Mouse (Mus musculus): ENCODE measurements around the gene Krtap31-2. TPM values are rescaled to one million over a fixed set of nuclear protein-coding genes. Genes with fewer than 3 reads are reported as not detected.

Gene Krtap31-2
- total and polyA plus RNA-seq, 2 experiments from 2014 or later: not detected

DNA sequence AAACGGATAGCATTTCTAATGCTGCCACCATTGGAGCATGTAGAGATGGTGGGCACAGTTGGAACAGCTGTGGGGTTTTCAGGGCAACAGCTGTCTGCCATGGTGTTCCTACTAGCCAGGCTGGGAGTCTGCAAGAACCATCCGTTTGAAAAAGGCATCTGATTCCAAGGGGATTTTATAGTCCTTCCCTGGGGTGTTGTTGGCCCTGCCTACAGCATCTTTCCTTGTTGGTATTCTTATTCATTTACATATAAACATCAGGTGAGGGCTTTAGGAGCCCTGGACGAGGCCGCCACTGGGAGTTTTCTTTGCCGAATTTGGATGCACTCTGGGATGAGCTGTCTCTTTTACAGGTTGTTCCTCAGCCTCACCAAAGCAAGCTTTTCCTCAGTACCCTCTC lies 42.9 kb downstream of the Krtap31-2 start, which contains the start of gene Krtap29-1:
Gene Krtap29-1, minus strand, starts transcription at position 101 of the 400 bp plus-strand sequence.
- no peaks in the 10 kb centered on the region for H3K27me3 ChIP-seq (ENCODE audit: insufficient read depth, low read length)
- ATAC-seq (no peak), DNase-seq (no peak)
- H3K36me3 ChIP-seq (ENCODE audit: insufficient read depth): no peaks in the 10 kb centered on the region
- no peak within 1 kb of the TSS for H3K27ac ChIP-seq (ENCODE audit: low read depth, low read length)
- H3K4me1 ChIP-seq (ENCODE audit: insufficient read depth): no peaks in the 10 kb centered on the region
- H3K9me3 ChIP-seq (ENCODE audit: low read length): no peaks in the 10 kb centered on the region
- H3K4me2 ChIP-seq (ENCODE audit: low read depth): no peak within 1 kb of the TSS
- TF ChIP-seq CTCF (IDR thresholded peaks at IDR 0.05; ENCODE audit: low read depth): no peak
- no peak within 1 kb of the TSS for H3K9ac ChIP-seq
- no peak within 1 kb of the TSS for H3K4me3 ChIP-seq (ENCODE audit: low read depth, low read length)
- 72% methylated on average over 5 of the region's 5 CpGs for WGBS

DNA sequence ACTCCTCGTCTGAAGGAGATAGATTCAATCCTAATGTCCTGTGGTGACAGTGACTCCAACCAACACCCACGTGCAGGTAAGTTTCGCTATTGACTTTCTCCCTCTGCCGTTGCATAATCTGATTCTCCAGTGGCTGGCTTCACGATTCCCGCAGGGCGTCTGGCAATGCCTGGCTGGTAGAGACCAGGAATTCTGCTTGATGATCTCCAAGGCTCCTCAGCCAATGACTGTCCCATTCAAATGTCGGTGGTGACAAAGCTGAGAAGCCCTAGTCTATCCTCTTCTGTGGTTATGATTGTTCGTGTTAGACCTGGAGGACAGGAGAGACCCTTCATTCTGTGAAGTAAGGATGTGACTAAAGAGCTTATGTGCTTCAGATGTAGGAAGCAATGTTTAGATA lies 46.6 kb downstream of the Krtap31-2 start:
- Histone ChIP-seq H3K27me3 (ENCODE audit: insufficient read depth, low read length) (no peaks in the 10 kb centered on the region), H3K9ac (no peak overlapping the region), H3K9me3 (ENCODE audit: low read length) (no peaks in the 10 kb centered on the region), H3K4me1 (ENCODE audit: insufficient read depth) (no peaks in the 10 kb centered on the region), H3K4me3 (ENCODE audit: low read depth, low read length) (no peak overlapping the region), H3K4me2 (ENCODE audit: low read depth) (no peak overlapping the region), H3K27ac (ENCODE audit: low read depth, low read length) (no peak overlapping the region), H3K36me3 (ENCODE audit: insufficient read depth) (no peaks in the 10 kb centered on the region)
- DNase-seq (no peak), ATAC-seq (no peak)
- TF ChIP-seq CTCF (IDR thresholded peaks at IDR 0.05; ENCODE audit: low read depth): no peak
- 90% methylated on average over 9 of the region's 9 CpGs for WGBS

DNA sequence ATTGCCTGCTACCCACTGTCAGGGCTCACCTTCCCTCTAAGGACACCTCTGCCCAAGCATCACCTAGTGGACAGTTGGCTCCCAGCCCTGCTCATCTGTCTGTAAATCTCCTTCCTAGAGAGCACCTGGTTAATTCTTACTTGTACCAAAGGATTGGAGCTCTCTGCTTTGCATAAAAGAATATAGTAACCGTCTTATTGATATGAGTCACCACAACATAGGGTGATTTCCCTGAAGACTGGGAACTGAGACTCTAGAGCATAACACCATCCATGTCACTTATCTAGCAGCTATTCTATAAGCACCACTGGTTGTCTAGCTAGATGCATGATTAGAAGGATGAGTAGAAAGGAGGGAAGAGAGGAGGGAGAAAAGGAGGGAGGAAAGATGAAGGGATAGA lies 47.4 kb downstream of the Krtap31-2 start:
- Histone ChIP-seq H3K4me3 (ENCODE audit: low read depth, low read length) (no peak overlapping the region), H3K4me1 (ENCODE audit: insufficient read depth) (no peaks in the 10 kb centered on the region), H3K36me3 (ENCODE audit: insufficient read depth) (no peaks in the 10 kb centered on the region), H3K4me2 (ENCODE audit: low read depth) (no peak overlapping the region), H3K27ac (ENCODE audit: low read depth, low read length) (no peak overlapping the region), H3K9ac (no peak overlapping the region), H3K27me3 (ENCODE audit: insufficient read depth, low read length) (no peaks in the 10 kb centered on the region), H3K9me3 (ENCODE audit: low read length) (no peaks in the 10 kb centered on the region)
- TF ChIP-seq CTCF (IDR thresholded peaks at IDR 0.05; ENCODE audit: low read depth): no peak
- DNase-seq (no peak), ATAC-seq (no peak)
- WGBS: 94% methylated on average over 1 of the region's 1 CpGs

DNA sequence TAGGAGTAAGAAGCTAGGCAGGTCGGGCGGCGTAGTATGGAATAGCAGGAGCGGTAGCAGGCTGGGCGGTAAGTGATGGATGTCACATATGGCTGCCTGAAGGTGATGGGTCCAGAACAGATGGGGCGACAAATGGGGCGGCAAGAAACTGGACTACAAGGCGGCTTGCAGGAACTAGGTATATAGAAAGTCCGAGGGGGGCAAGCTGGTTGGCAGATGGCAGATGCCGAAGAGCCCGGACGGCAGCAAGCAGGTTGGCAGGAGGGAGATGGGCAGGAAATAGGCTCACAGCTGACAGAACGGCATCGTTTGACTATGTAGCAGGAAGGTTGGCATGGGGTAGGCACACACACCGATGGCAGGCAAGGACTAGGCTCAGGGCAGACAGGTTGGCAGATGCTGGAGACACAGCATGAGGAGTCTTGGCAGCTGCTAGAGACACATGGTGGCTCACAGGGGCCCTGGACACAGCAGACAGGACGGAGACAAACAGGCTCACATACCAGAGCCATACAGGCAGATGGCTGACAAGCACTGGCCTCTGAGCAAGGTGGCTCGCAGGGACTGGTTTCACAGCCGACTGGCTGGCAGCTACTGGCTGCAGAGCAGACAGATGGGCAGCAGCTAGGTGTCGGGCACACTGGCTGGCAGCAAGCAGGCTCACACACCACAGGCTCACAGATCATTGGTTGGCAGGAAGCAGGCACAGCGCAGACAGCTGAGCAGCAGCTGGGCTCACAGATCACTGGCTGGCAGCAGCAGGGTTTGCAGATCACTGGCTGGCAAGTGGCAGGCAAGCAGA lies 49.4 kb downstream of the Krtap31-2 start:
- Histone ChIP-seq H3K9ac (no peak overlapping the region), H3K9me3 (ENCODE audit: low read length) (no peaks in the 10 kb centered on the region), H3K4me1 (ENCODE audit: insufficient read depth) (no peaks in the 10 kb centered on the region), H3K27ac (ENCODE audit: low read depth, low read length) (peak overlapping the region; percentile 70), H3K4me3 (ENCODE audit: low read depth, low read length) (no peak overlapping the region), H3K36me3 (ENCODE audit: insufficient read depth) (no peaks in the 10 kb centered on the region), H3K27me3 (ENCODE audit: insufficient read depth, low read length) (no peaks in the 10 kb centered on the region), H3K4me2 (ENCODE audit: low read depth) (0 out of 2 replicates have a peak overlapping the region, but pooled peaks have one; percentile 8)
- DNase-seq (peak; percentile 74), ATAC-seq (peak; percentile 94)
- TF ChIP-seq CTCF (IDR thresholded peaks at IDR 0.05; ENCODE audit: low read depth): no peak
- 62% methylated on average over 20 of the region's 20 CpGs for WGBS

DNA sequence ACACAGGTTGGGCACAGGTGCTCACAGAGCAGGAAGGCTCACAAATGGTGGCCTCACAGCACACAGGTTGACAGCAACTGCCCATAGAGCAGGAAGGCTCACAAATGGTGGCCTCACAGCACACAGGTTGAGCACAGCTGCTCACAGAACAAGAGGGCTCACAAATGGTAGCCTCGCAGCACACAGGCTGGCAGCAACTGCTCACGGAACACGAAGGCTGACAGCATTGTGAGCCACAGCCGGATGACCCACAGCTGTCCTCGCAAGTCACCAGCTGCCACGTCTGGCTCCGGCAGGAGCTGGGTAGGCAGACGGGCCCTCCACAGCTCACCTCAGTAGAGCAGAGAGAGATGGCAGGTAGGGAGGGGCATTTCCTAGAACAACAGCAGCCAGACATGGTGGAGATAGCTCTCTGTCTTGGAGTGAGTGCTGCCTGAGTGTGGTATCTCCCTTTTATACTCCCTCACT lies 50.1 kb downstream of the Krtap31-2 start, which contains the start of gene Krtap16-1:
Gene Krtap16-1, minus strand, starts transcription at position 418 of the 468 bp plus-strand sequence.
- H3K4me2 ChIP-seq (ENCODE audit: low read depth): 0 out of 2 replicates have a peak within 1 kb of the TSS, but pooled peaks have one; percentile 8
- ATAC-seq: peak; percentile 17

More for the DNA sequence above, 50.1 kb downstream of the Krtap31-2 start, which contains the start of gene Krtap16-1:
- peak within 1 kb of the TSS; percentile 70 for H3K27ac ChIP-seq (ENCODE audit: low read depth, low read length)
- no peak within 1 kb of the TSS for H3K9ac ChIP-seq
- no peaks in the 10 kb centered on the region for H3K4me1 ChIP-seq (ENCODE audit: insufficient read depth)
- H3K9me3 ChIP-seq (ENCODE audit: low read length): no peaks in the 10 kb centered on the region
- H3K36me3 ChIP-seq (ENCODE audit: insufficient read depth): no peaks in the 10 kb centered on the region
- no peak within 1 kb of the TSS for H3K4me3 ChIP-seq (ENCODE audit: low read depth, low read length)
- DNase-seq: no peak
- TF ChIP-seq CTCF (IDR thresholded peaks at IDR 0.05; ENCODE audit: low read depth): no peak
- no peaks in the 10 kb centered on the region for H3K27me3 ChIP-seq (ENCODE audit: insufficient read depth, low read length)
- 74% methylated on average over 8 of the region's 8 CpGs for WGBS

Other genes with a start within 250 kb of the Krtap31-2 start
Only the 30 nearest of the 32 such genes appear.
- gene Gm14180, start 202.0 kb upstream of the Krtap31-2 start, total RNA-seq (2014; rRNA removed): not detected in 2 replicates
- gene Gm14180, start 202.0 kb upstream of the Krtap31-2 start, polyA plus RNA-seq (2015; fragmentation: Nextera tagmentation; extraction: Ambion mirVana): not detected in 2 replicates
- gene Gm11595, start 163.4 kb upstream of the Krtap31-2 start, total RNA-seq (2014; rRNA removed): not detected in 2 replicates
- not detected in 2 replicates for gene Gm11595, start 163.4 kb upstream of the Krtap31-2 start, polyA plus RNA-seq (2015; fragmentation: Nextera tagmentation; extraction: Ambion mirVana)
- gene Krtap4-8, start 155.6 kb upstream of the Krtap31-2 start, total RNA-seq (2014; rRNA removed): not detected in 2 replicates
- gene Krtap4-8, start 155.6 kb upstream of the Krtap31-2 start, polyA plus RNA-seq (2015; fragmentation: Nextera tagmentation; extraction: Ambion mirVana): not detected in 2 replicates
- not detected in 2 replicates for gene Krtap4-9, start 151.1 kb upstream of the Krtap31-2 start, total RNA-seq (2014; rRNA removed)
- not detected in 2 replicates for gene Krtap4-9, start 151.1 kb upstream of the Krtap31-2 start, polyA plus RNA-seq (2015; fragmentation: Nextera tagmentation; extraction: Ambion mirVana)
- gene Gm11596, start 142.8 kb upstream of the Krtap31-2 start, total RNA-seq (2014; rRNA removed): not detected in 2 replicates
- not detected in 2 replicates for gene Gm11596, start 142.8 kb upstream of the Krtap31-2 start, polyA plus RNA-seq (2015; fragmentation: Nextera tagmentation; extraction: Ambion mirVana)
- gene Gm11569, start 137.4 kb upstream of the Krtap31-2 start, total RNA-seq (2014; rRNA removed): not detected in 2 replicates
- gene Gm11569, start 137.4 kb upstream of the Krtap31-2 start, polyA plus RNA-seq (2015; fragmentation: Nextera tagmentation; extraction: Ambion mirVana): not detected in 2 replicates
- not detected in 2 replicates for gene Gm11554, start 131.8 kb upstream of the Krtap31-2 start, total RNA-seq (2014; rRNA removed)
- not detected in 2 replicates for gene Gm11554, start 131.8 kb upstream of the Krtap31-2 start, polyA plus RNA-seq (2015; fragmentation: Nextera tagmentation; extraction: Ambion mirVana)
- gene Krtap4-13, start 126.4 kb upstream of the Krtap31-2 start, total RNA-seq (2014; rRNA removed): 0.33 TPM in 1 of 2 replicates, not detected in the other
- not detected in 2 replicates for gene Krtap4-13, start 126.4 kb upstream of the Krtap31-2 start, polyA plus RNA-seq (2015; fragmentation: Nextera tagmentation; extraction: Ambion mirVana)
- not detected in 2 replicates for gene Gm11564, start 120.6 kb upstream of the Krtap31-2 start, total RNA-seq (2014; rRNA removed)
- gene Gm11564, start 120.6 kb upstream of the Krtap31-2 start, polyA plus RNA-seq (2015; fragmentation: Nextera tagmentation; extraction: Ambion mirVana): not detected in 2 replicates
- not detected in 2 replicates for gene 2300003K06Rik, start 98.2 kb upstream of the Krtap31-2 start, total RNA-seq (2014; rRNA removed)
- not detected in 2 replicates for gene 2300003K06Rik, start 98.2 kb upstream of the Krtap31-2 start, polyA plus RNA-seq (2015; fragmentation: Nextera tagmentation; extraction: Ambion mirVana)
- gene Krtap4-16, start 84.7 kb upstream of the Krtap31-2 start, total RNA-seq (2014; rRNA removed): not detected in 2 replicates
- not detected in 2 replicates for gene Krtap4-16, start 84.7 kb upstream of the Krtap31-2 start, polyA plus RNA-seq (2015; fragmentation: Nextera tagmentation; extraction: Ambion mirVana)
- not detected in 2 replicates for gene Gm11568, start 78.4 kb upstream of the Krtap31-2 start, total RNA-seq (2014; rRNA removed)
- gene Gm11568, start 78.4 kb upstream of the Krtap31-2 start, polyA plus RNA-seq (2015; fragmentation: Nextera tagmentation; extraction: Ambion mirVana): not detected in 2 replicates
- not detected in 2 replicates for gene Gm11559, start 71.8 kb upstream of the Krtap31-2 start, total RNA-seq (2014; rRNA removed)
- not detected in 2 replicates for gene Gm11559, start 71.8 kb upstream of the Krtap31-2 start, polyA plus RNA-seq (2015; fragmentation: Nextera tagmentation; extraction: Ambion mirVana)
- gene Krtap9-1, start 62.9 kb upstream of the Krtap31-2 start, total RNA-seq (2014; rRNA removed): not detected in 2 replicates
- not detected in 2 replicates for gene Krtap9-1, start 62.9 kb upstream of the Krtap31-2 start, polyA plus RNA-seq (2015; fragmentation: Nextera tagmentation; extraction: Ambion mirVana)
- not detected in 2 replicates for gene Gm11567, start 57.1 kb upstream of the Krtap31-2 start, total RNA-seq (2014; rRNA removed)
- gene Gm11567, start 57.1 kb upstream of the Krtap31-2 start, polyA plus RNA-seq (2015; fragmentation: Nextera tagmentation; extraction: Ambion mirVana): not detected in 2 replicates
- not detected in 2 replicates for gene Krtap31-1, start 28.4 kb upstream of the Krtap31-2 start, total RNA-seq (2014; rRNA removed)
- not detected in 2 replicates for gene Krtap31-1, start 28.4 kb upstream of the Krtap31-2 start, polyA plus RNA-seq (2015; fragmentation: Nextera tagmentation; extraction: Ambion mirVana)
- not detected in 2 replicates for gene Gm11565, start 21.5 kb upstream of the Krtap31-2 start, total RNA-seq (2014; rRNA removed)
- gene Gm11565, start 21.5 kb upstream of the Krtap31-2 start, polyA plus RNA-seq (2015; fragmentation: Nextera tagmentation; extraction: Ambion mirVana): not detected in 2 replicates
- gene Krtap9-5, start 12.2 kb downstream of the Krtap31-2 start, total RNA-seq (2014; rRNA removed): not detected in 2 replicates
- not detected in 2 replicates for gene Krtap9-5, start 12.2 kb downstream of the Krtap31-2 start, polyA plus RNA-seq (2015; fragmentation: Nextera tagmentation; extraction: Ambion mirVana)
- gene Krtap29-1, start 42.8 kb downstream of the Krtap31-2 start, total RNA-seq (2014; rRNA removed): not detected in 2 replicates
- gene Krtap29-1, start 42.8 kb downstream of the Krtap31-2 start, polyA plus RNA-seq (2015; fragmentation: Nextera tagmentation; extraction: Ambion mirVana): not detected in 2 replicates
- not detected in 2 replicates for gene Krtap16-1, start 50.3 kb downstream of the Krtap31-2 start, total RNA-seq (2014; rRNA removed)
- gene Krtap16-1, start 50.3 kb downstream of the Krtap31-2 start, polyA plus RNA-seq (2015; fragmentation: Nextera tagmentation; extraction: Ambion mirVana): not detected in 2 replicates
- not detected in 2 replicates for gene Krtap17-1, start 57.7 kb downstream of the Krtap31-2 start, total RNA-seq (2014; rRNA removed)
- gene Krtap17-1, start 57.7 kb downstream of the Krtap31-2 start, polyA plus RNA-seq (2015; fragmentation: Nextera tagmentation; extraction: Ambion mirVana): 0.26 and 0.98 TPM in 2 replicates
- 0.15 TPM in 1 of 2 replicates, not detected in the other for gene Krt33a, start 79.9 kb downstream of the Krtap31-2 start, total RNA-seq (2014; rRNA removed)
- not detected in 2 replicates for gene Krt33a, start 79.9 kb downstream of the Krtap31-2 start, polyA plus RNA-seq (2015; fragmentation: Nextera tagmentation; extraction: Ambion mirVana)
- not detected in 2 replicates for gene Krt33b, start 93.6 kb downstream of the Krtap31-2 start, total RNA-seq (2014; rRNA removed)
- gene Krt33b, start 93.6 kb downstream of the Krtap31-2 start, polyA plus RNA-seq (2015; fragmentation: Nextera tagmentation; extraction: Ambion mirVana): not detected in 2 replicates
- gene Krt34, start 105.3 kb downstream of the Krtap31-2 start, total RNA-seq (2014; rRNA removed): not detected in 2 replicates
- 0.10 TPM in 1 of 2 replicates, not detected in the other for gene Krt34, start 105.3 kb downstream of the Krtap31-2 start, polyA plus RNA-seq (2015; fragmentation: Nextera tagmentation; extraction: Ambion mirVana)
- not detected in 2 replicates for gene Krt31, start 114.3 kb downstream of the Krtap31-2 start, total RNA-seq (2014; rRNA removed)
- not detected in 2 replicates for gene Krt31, start 114.3 kb downstream of the Krtap31-2 start, polyA plus RNA-seq (2015; fragmentation: Nextera tagmentation; extraction: Ambion mirVana)
- not detected in 2 replicates for gene Krt32, start 151.9 kb downstream of the Krtap31-2 start, total RNA-seq (2014; rRNA removed)
- not detected in 2 replicates for gene Krt32, start 151.9 kb downstream of the Krtap31-2 start, polyA plus RNA-seq (2015; fragmentation: Nextera tagmentation; extraction: Ambion mirVana)
- gene Krt35, start 159.9 kb downstream of the Krtap31-2 start, total RNA-seq (2014; rRNA removed): not detected in 2 replicates
- gene Krt35, start 159.9 kb downstream of the Krtap31-2 start, polyA plus RNA-seq (2015; fragmentation: Nextera tagmentation; extraction: Ambion mirVana): not detected in 2 replicates
- gene Krt36, start 169.3 kb downstream of the Krtap31-2 start, total RNA-seq (2014; rRNA removed): not detected in 2 replicates
- gene Krt36, start 169.3 kb downstream of the Krtap31-2 start, polyA plus RNA-seq (2015; fragmentation: Nextera tagmentation; extraction: Ambion mirVana): not detected in 2 replicates
- gene Krt13, start 185.3 kb downstream of the Krtap31-2 start, total RNA-seq (2014; rRNA removed): not detected in 2 replicates
- gene Krt13, start 185.3 kb downstream of the Krtap31-2 start, polyA plus RNA-seq (2015; fragmentation: Nextera tagmentation; extraction: Ambion mirVana): 0.31 TPM in 1 of 2 replicates, not detected in the other
- not detected in 2 replicates for gene Krt15, start 199.6 kb downstream of the Krtap31-2 start, total RNA-seq (2014; rRNA removed)
- 0.17 and 0.47 TPM in 2 replicates for gene Krt15, start 199.6 kb downstream of the Krtap31-2 start, polyA plus RNA-seq (2015; fragmentation: Nextera tagmentation; extraction: Ambion mirVana)